Mouse (Mus musculus) bone marrow, adult 2 months (tissue): ENCODE results near the gene Col6a1. TPM values are rescaled to one million over a fixed set of nuclear protein-coding genes. Genes with fewer than 3 reads are reported as not detected.

Source experiments
- H3K27ac ChIP-seq: fragments of 200-500 bp; 2 replicates; pipeline ENCODE4 v1.5.1; 2012; ENCODE audit warnings: low read depth, mild to moderate bottlenecking, control low read depth, inconsistent platforms, low read length; ENCODE audit not compliant: control insufficient read depth, poor library complexity, insufficient read depth
- H3K4me1 ChIP-seq: fragments of 200-500 bp; 2 replicates; pipeline ENCODE4 v1.6.1; 2011; ENCODE audit warnings: low read length; ENCODE audit not compliant: control insufficient read depth, insufficient read depth
- H3K4me3 ChIP-seq: fragments of 200-500 bp; replicated peaks from 2 replicates; pipeline ENCODE3; 2011; ENCODE audit warnings: mild to moderate bottlenecking, low read depth, low read length, control low read depth; ENCODE audit not compliant: control insufficient read depth
- CTCF ChIP-seq: fragments of 200-500 bp; IDR thresholded peaks from 2 replicates; pipeline ENCODE4 v1.5.1; 2011; ENCODE audit warnings: low read length, control low read depth; ENCODE audit not compliant: control insufficient read depth, insufficient read depth
- POLR2A ChIP-seq: fragments of 200-500 bp; IDR thresholded peaks from 2 replicates; pipeline ENCODE4 v1.6.1; 2011; ENCODE audit warnings: low read depth, mild to moderate bottlenecking, control low read depth, low read length, borderline replicate concordance; ENCODE audit not compliant: control insufficient read depth
- WGBS: fragments of 180-500 bp; shearing (Covaris S2); methylation state at CpG from one replicate; pipeline ENCODE4 v1.1.7; 2018; 5-methylcytosine and 5-hydroxymethylcytosine counted together
- polyA plus RNA-seq: library from polyadenylated mRNA; stranded (reverse); fragments of >200 nt; gene quantifications from 2 replicates; pipeline ENCODE4 v1.2.4, GENCODE M21; 2011; ENCODE audit warnings: low replicate concordance; ENCODE audit not compliant: missing spikeins, insufficient read depth, insufficient read length

Gene Col6a1
- polyA plus RNA-seq, 1 experiment: 14.9 TPM

DNA sequence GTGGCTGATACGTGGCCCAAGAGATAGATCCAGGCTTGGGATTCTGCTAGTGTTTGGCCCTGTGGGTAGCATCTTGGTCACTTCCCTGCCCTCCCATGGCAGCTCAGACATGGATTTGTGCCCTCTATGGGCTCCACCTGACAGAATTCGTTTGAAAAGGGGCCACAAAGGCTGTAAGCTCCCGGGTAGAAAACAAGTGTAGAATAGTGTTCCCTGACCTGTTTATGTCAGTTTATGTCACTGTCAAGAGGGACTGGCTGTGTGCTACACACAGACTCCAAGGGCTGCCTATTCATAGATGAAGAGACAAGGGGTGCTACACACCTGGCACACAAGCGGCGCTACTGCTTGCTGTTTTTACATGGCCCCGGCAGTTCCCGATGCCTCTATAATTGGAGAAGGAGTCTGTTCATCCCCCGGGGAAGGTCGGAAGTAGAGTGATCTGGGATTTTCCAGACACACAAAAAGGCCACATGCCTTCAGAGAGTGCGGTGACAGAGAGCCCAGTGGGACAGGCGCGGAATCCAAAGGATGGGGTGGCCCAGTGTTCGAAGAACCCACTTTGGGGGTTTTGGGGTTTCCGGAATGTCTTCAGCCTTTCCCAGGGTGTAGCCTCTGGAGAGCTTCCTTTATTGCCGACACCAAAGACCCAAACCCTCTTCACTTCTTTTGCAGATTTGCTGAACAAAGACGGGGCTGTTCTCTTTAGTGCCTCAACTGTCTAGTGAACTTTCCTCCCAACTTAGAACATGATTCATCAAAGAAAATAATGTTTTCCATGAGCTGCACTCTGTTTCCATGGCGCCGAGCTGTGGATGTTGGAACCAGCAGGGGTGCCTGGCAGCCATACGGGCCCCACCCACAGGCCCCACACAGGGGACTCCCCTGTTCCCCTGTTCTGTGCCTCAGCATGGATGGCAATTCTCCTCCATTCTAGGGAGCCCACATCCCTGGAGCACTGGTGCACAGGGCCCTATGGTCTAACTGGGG, 4.0 kb upstream of the Col6a1 start:
- 73% methylated on average over 19 of the region's 19 CpGs for WGBS
- TF ChIP-seq CTCF: no peak
- no peak for TF ChIP-seq POLR2A
- no peak overlapping the region for H3K4me3 ChIP-seq
- H3K4me1 ChIP-seq: no peaks in the 10 kb centered on the region
- no peak overlapping the region for H3K27ac ChIP-seq

DNA sequence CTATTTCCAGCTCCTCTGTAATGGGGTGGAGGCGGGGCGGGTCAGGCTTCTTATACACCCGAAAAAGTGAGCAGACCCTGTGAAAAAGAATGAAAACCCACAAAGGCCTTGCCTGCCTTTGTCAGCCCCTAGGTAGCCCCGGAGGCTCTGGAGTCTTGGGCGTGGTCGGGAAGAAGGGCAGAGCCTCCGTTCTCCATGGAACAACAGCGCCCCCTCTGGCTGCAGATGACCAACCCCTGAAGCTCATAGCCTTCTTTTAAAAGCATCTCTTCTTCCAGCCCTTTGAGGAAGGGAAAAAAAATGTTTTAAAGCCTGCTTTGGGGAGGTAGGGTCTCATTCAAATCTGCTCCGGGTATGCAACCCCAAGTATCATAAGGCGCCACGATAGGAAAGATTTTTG, 2.4 kb upstream of the Col6a1 start:
- 22% methylated on average over 11 of the region's 11 CpGs for WGBS
- Histone ChIP-seq H3K4me1 (no peaks in the 10 kb centered on the region), H3K27ac (no peak overlapping the region), H3K4me3 (no peak overlapping the region)
- TF ChIP-seq POLR2A (no peak), CTCF (peak; percentile 36; the same call in 1 of the 2 replicates)

DNA sequence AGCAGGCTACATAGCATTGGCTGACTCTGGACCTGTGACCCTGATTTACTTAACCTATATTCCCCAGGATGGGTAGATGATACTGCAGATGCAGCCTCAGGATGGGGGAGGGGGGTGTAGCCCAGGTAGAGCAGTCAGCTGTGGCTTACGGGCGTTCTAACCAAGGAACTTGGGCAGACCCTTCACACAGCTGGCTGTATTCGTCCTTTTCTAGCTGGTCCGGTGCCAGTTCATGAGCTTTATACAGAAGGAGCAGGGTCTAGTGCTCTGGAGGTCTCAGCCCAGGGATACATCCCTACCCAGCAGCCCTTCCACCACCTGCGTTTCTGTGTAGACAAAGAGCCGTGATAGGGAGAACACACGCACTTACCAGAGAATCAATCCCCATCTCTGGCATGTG, 1.3 kb upstream of the Col6a1 start:
- H3K4me1 ChIP-seq: no peaks in the 10 kb centered on the region
- H3K27ac ChIP-seq: no peak overlapping the region
- no peak overlapping the region for H3K4me3 ChIP-seq
- TF ChIP-seq POLR2A (no peak), CTCF (no peak)
- 90% methylated on average over 7 of the region's 7 CpGs for WGBS

DNA sequence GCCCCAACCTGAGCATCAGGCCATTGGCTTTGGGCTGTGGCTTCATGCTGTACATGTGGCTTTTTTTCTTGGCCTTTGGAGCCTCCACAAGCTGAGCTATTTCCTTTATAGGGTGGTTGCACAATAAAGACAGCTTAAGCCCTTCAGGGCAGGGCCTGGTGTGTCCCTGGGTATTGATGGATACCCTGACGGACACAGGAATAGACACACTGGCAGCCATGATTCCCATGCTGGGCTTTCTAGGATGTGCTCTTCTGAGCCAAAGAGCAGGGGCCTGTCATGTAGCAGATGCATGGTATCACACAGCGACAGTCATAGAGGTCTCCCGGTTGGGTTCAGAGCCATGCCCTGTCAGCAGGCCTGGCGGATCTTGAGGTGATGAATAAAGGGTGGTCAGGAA, 898 bp upstream of the Col6a1 start:
- Histone ChIP-seq H3K4me3 (no peak overlapping the region), H3K4me1 (no peaks in the 10 kb centered on the region), H3K27ac (no peak overlapping the region)
- TF ChIP-seq CTCF (no peak), POLR2A (no peak)
- 84% methylated on average over 4 of the region's 4 CpGs for WGBS

- 75% methylated on average over 2 of the region's 2 CpGs for whole genome bisulfite sequencing
Measured at GRCm38 (mm10) chr10:76725097-76725496, 871 bp downstream of the Col6a1 start.

DNA sequence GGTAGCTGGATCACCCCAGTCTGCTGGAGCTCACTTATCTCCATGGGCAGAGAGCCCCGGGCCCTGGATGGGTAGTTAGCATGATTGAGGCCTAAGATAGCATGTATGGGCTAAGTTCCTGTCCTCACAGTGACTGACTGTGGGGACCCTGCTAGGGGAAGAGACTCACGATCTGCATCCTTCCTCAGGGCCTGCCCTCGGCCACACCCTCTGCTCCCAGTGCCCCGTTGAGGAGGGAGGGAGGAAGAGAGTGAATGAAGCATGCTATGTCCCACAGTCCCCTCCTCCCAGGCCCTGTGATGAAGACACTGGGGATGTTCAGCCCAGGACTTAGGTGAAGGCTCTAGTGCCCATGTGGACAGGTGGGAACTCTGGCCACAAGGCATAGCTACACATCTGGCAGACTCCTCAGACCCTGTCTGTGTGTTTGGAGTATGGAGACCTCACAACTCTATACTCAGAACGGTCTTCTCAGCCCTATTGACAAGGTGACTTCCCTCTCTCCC, 1.7 kb downstream of the Col6a1 start:
- H3K27ac ChIP-seq: no peak overlapping the region
- no peaks in the 10 kb centered on the region for H3K4me1 ChIP-seq
- no peak overlapping the region for H3K4me3 ChIP-seq
- no peak for TF ChIP-seq CTCF
- TF ChIP-seq POLR2A: no peak
- WGBS: 26% methylated on average over 5 of the region's 5 CpGs

More at GRCm38 (mm10) chr10:76725097-76725496, 871 bp downstream of the Col6a1 start:
- H3K4me3 ChIP-seq: no peak overlapping the region
- no peaks in the 10 kb centered on the region for H3K4me1 ChIP-seq
- TF ChIP-seq CTCF: no peak
- no peak for TF ChIP-seq POLR2A
- no peak overlapping the region for H3K27ac ChIP-seq

DNA sequence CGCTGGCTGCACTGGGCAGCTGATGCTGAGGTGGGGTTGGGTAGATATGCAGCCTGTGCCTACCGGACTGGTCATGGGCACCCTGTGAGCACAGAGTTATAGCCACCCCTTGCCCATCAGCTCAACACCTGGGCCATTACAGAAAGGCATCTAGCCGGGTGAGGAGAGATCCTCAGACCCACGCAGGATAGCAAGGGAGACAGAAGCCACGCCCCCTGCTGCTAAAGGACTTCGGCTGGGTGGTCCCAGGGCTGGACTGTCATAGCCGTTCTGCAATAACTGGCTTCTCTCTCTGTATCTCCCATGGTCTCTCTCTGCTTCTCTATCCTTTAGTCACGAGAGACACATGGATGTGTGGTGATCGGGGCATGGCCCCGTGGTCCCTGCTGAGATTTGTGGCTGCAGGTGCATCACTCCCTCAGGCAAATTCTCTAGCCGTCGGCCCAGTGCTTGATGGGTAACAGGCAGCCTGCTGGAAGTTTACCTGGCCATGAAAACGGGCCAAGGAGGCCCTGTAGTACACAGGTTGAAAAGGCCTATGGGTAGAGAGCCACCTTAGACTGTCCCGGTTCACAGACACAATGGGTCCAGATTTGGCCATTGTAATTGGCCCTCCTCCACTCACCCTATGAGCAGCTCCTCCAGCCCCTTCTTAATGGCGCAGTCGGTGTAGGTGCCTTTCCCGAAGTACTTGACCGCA, 3.1 kb downstream of the Col6a1 start:
- Histone ChIP-seq H3K27ac (no peak overlapping the region), H3K4me1 (no peaks in the 10 kb centered on the region), H3K4me3 (no peak overlapping the region)
- 80% methylated on average over 18 of the region's 18 CpGs for WGBS
- TF ChIP-seq POLR2A (no peak), CTCF (no peak)

- Histone ChIP-seq H3K4me3 (no peak overlapping the region), H3K27ac (no peak overlapping the region), H3K4me1 (no peaks in the 10 kb centered on the region)
- 80% methylated on average over 6 of the region's 6 CpGs for WGBS
- TF ChIP-seq CTCF (no peak), POLR2A (no peak)
Measured at GRCm38 (mm10) chr10:76721746-76722145, 4.2 kb downstream of the Col6a1 start.
